Mouse (Mus musculus) E14TG2a.4 (cell line): ENCODE measurements around the gene Rnf149.

Experiments
- CTCF ChIP-seq: conservative IDR thresholded peaks from 2 replicates; pipeline ENCODE4 v1.5.1; 2014; ENCODE audit warnings: low read length
- NANOG ChIP-seq: IDR thresholded peaks from 2 replicates; pipeline ENCODE4 v1.6.1; 2014; ENCODE audit warnings: borderline replicate concordance, low read length, mixed read lengths
- POU5F1 ChIP-seq: IDR thresholded peaks from 2 replicates; pipeline ENCODE4 v1.6.1; 2014; ENCODE audit warnings: low read length, borderline replicate concordance

DNA sequence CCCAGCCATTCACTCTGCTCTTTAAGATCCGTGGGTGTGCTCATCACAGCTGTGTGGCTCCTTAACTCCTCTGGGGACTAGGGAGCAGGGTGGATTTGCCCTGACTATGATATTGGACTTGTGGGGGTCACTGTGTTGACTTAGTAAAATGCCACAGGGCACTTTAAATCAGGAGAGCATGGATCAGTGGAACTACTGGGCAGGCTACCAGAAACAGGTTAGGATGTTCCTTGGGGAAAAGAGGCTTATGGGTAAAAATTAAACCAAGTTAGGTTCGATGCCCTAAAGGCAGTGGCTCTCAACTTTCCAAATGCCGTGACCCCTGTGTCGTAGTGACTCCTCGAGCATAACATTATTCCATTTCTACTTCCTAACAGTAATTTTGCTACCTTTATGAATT, 35.3 kb upstream of the Rnf149 start:
- TF ChIP-seq CTCF = no peak
- TF ChIP-seq NANOG = no peak
- no peak for TF ChIP-seq POU5F1
